Mouse (Mus musculus) G1E (cell line): ENCODE measurements around the gene Pck1.

Source experiments
- CTCF ChIP-seq: IDR thresholded peaks from 2 replicates; pipeline ENCODE4 v1.5.1; 2012; ENCODE audit warnings: low read depth, low read length, inconsistent platforms, mixed read lengths
- GATA1 ChIP-seq: IDR thresholded peaks from 2 replicates; pipeline ENCODE4 v1.6.1; 2012; ENCODE audit warnings: borderline replicate concordance, low read length, inconsistent platforms, mixed read lengths
- POLR2AphosphoS5 ChIP-seq: IDR thresholded peaks from 2 replicates; pipeline ENCODE4 v1.6.1; 2012; ENCODE audit warnings: low read depth, low read length, inconsistent platforms; ENCODE audit not compliant: insufficient replicate concordance
- TAL1 ChIP-seq: conservative IDR thresholded peaks from 2 replicates; pipeline ENCODE4 v1.6.1; 2012; ENCODE audit warnings: low read depth, low read length, inconsistent platforms, mixed read lengths

DNA sequence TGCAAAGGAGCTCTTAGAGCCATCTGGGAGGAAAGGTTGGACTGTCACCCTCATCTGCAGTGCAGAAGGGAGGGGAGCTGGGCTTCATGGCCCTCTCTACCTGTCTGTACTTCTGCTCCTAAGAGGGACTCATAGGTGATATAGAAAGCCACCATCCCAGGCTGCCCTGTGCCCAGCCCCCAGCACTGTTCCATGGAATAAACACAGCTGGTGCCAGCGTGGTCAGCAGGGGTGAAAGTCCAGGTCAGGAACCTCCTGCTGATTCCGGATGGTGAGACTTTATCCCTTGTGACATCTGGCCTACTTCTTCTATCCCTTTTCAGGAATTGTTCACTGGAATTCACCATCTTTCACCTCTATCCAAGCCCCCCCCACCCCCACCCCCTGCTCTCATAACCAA is 17.2 kb downstream of the Pck1 start:
- TF ChIP-seq CTCF (no peak), GATA1 (no peak), TAL1 (no peak), POLR2AphosphoS5 (no peak)
